Mouse (Mus musculus) hindbrain, embryonic 14.5 days (tissue): Measurements from ENCODE around the gene Stard3. TPM values are rescaled to one million over a fixed set of nuclear protein-coding genes. Genes with fewer than 3 reads are reported as not detected.

Experiments
- ATAC-seq: fragments of 200-750 bp; cut with Nextera tagmentation; 2 replicates; pipeline ENCODE4 v1.8.0; 2017; ENCODE audit warnings: moderate number of reproducible peaks, mild to moderate bottlenecking, moderate TSS enrichment, moderate library complexity; ENCODE audit not compliant: low FRiP score
- DNase-seq: peaks from one replicate; pipeline ENCODE4 v3.0.0-alpha.2; 2015; ENCODE audit warnings: low spot score
- H3K27ac ChIP-seq: fragments of 300-500 bp; sonication (generic); 2 replicates; pipeline ENCODE4 v1.5.1; 2014; ENCODE audit warnings: mild to moderate bottlenecking, moderate library complexity
- H3K27me3 ChIP-seq: fragments of 300-500 bp; sonication (generic); 2 replicates; pipeline ENCODE4 v1.6.1; 2014; ENCODE audit warnings: mild to moderate bottlenecking, low read length, mixed read lengths; ENCODE audit not compliant: control insufficient read depth, insufficient read depth
- H3K36me3 ChIP-seq: fragments of 300-500 bp; sonication (generic); replicated peaks from 2 replicates; pipeline ENCODE4 v1.6.1; 2014; ENCODE audit not compliant: control insufficient read depth, insufficient read depth
- H3K4me1 ChIP-seq: fragments of 300-500 bp; sonication (generic); replicated peaks from 2 replicates; pipeline ENCODE4 v1.6.1; 2014; ENCODE audit warnings: antibody characterized with exemption, low read length, mixed read lengths; ENCODE audit not compliant: control insufficient read depth, insufficient read depth
- H3K4me2 ChIP-seq: fragments of 300-500 bp; sonication (generic); replicated peaks from 2 replicates; pipeline ENCODE4 v1.6.1; 2014; ENCODE audit warnings: mild to moderate bottlenecking, moderate library complexity
- H3K4me3 ChIP-seq: fragments of 300-500 bp; sonication (generic); replicated peaks from 2 replicates; pipeline ENCODE4 v1.5.1; 2014; ENCODE audit warnings: mild to moderate bottlenecking, low read length
- H3K9ac ChIP-seq: fragments of 300-500 bp; sonication (generic); 2 replicates; pipeline ENCODE4 v1.6.1; 2014
- H3K9me3 ChIP-seq: fragments of 300-500 bp; sonication (generic); 2 replicates; pipeline ENCODE4 v1.6.1; 2016; ENCODE audit warnings: low read length; ENCODE audit not compliant: control insufficient read depth
- WGBS: fragments of 180-500 bp; shearing (Covaris S2); extraction: QIAGEN DNeasy Blood & Tissue Kit; methylation state at CpG from one replicate; pipeline ENCODE4 v1.1.7; 2014; 5-methylcytosine and 5-hydroxymethylcytosine counted together
- polyA plus RNA-seq: library from polyadenylated mRNA; unstranded; fragments of >200 nt; fragmentation: Nextera tagmentation; extraction: Ambion mirVana; gene quantifications from 2 replicates; pipeline ENCODE4 v1.2.1, GENCODE M21; 2014

Gene Stard3
- polyA plus RNA-seq, 1 experiment from 2014 or later: 33.9 TPM

DNA sequence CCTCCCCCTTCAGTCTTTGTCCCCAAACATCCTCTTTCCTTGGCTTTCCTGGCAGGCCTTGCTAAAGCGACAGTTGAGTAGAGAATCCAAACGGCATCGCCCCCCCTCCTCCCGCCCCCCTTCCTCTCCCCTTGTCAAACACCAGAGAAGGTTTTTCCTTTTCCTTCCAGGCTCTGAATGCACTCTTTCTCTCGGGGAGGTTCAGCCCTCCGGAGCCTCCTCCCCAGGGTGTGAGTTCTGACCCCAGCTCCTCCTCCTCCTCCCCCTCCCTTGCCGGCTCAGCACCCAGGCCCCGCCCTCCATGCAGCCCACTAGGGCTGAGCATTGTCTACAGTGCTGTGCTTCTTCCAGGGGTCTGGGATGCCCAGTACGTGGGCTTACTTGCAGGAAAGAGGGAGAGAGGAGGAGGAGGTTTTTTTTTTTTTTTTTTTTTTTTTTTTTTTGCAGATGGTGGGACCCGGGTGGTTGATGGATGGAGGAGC, 51.2 kb downstream of the Stard3 start:
- Histone ChIP-seq H3K4me1 (peaks cover 14% of the 10 kb centered on the region; the same call in 1 of the 2 replicates), H3K36me3 (no peaks in the 10 kb centered on the region), H3K9me3 (no peaks in the 10 kb centered on the region), H3K9ac (0 out of 2 replicates have a peak overlapping the region, but pooled peaks have one; percentile 8), H3K27ac (no peak overlapping the region), H3K27me3 (peaks cover 25% of the 10 kb centered on the region), H3K4me2 (peak overlapping the region; percentile 17), H3K4me3 (no peak overlapping the region)
- peak; percentile 76; the same call in 1 of the 2 replicates for ATAC-seq
- WGBS: 2% methylated on average over 10 of the region's 10 CpGs
- no peak for DNase-seq

- Histone ChIP-seq H3K27ac (peak within 1 kb of the TSS; percentile 79), H3K27me3 (peaks cover 25% of the 10 kb centered on the region), H3K36me3 (no peaks in the 10 kb centered on the region), H3K9ac (peak within 1 kb of the TSS; percentile 69), H3K4me1 (peaks cover 14% of the 10 kb centered on the region; the same call in 1 of the 2 replicates), H3K9me3 (no peaks in the 10 kb centered on the region), H3K4me2 (peak within 1 kb of the TSS; percentile 88), H3K4me3 (peak within 1 kb of the TSS; percentile 48)
- DNase-seq (peak; percentile 50), ATAC-seq (peak; percentile 76; the same call in 1 of the 2 replicates)
- WGBS: under 1% methylated on average over 24 of the region's 49 CpGs
Measured at GRCm38 (mm10) chr11:98412273-98412796, 54.2 kb downstream of the Stard3 start, which contains the start of gene Erbb2. Erbb2 (plus strand) TSS chr11:98412470.

DNA sequence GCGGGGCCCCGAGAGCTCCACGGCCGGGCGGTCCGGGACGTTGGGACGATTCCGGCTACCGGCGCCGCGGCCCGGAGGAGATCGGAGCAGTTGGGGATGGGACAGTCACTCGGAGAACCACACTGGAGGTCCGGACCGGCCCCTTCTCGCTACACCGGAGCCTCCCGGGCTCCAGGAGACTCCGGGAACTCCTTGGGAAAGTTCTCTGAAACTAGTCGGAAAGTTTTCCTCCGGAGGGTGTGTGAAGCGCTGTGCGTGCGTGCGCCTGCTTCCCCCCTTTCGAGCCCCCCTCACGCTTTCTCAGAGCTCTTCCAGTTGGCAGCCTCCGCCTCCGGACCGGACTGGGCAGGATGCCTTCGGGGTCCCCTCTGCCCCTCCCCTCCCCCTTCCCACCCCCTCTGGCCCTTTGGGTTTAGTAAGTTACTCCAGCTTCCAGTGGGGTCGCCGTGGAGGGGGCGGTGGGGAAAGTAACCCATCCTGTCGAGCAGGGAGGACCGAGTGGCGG, 54.7 kb downstream of the Stard3 start:
- WGBS: under 1% methylated on average over 40 of the region's 40 CpGs
- DNase-seq (peak; percentile 39), ATAC-seq (peak; percentile 31; the same call in 1 of the 2 replicates)
- peak overlapping the region; percentile 88 for H3K4me2 ChIP-seq
- peaks cover 25% of the 10 kb centered on the region for H3K27me3 ChIP-seq
- H3K4me1 ChIP-seq: peaks cover 14% of the 10 kb centered on the region; the same call in 1 of the 2 replicates
- H3K27ac ChIP-seq: peak overlapping the region; percentile 79
- peak overlapping the region; percentile 48 for H3K4me3 ChIP-seq
- no peaks in the 10 kb centered on the region for H3K9me3 ChIP-seq
- H3K9ac ChIP-seq: peak overlapping the region; percentile 69
- H3K36me3 ChIP-seq: no peaks in the 10 kb centered on the region

DNA sequence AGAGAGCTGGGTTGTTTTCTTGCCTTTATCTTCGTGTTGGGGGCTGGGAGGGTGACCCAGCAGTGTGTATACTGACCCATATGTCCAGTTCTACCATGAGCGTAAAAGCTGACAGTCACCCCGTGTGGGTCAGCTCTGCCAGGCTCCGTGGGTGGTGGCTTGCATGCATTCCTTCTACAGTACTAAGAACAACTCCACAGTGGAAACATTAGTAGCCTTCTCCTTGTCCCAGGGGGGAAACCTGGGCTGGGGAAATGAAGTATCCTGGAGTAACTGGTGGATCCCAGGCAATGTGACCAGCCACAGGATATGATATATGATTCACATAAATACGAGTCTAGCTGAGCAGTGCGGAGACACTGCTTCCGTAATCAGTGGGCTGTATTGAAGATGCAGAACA, 55.6 kb downstream of the Stard3 start:
- 21% methylated on average over 7 of the region's 7 CpGs for WGBS
- Histone ChIP-seq H3K27me3 (peaks cover 25% of the 10 kb centered on the region), H3K9me3 (no peaks in the 10 kb centered on the region), H3K36me3 (no peaks in the 10 kb centered on the region), H3K9ac (no peak overlapping the region), H3K4me1 (peaks cover 14% of the 10 kb centered on the region; the same call in 1 of the 2 replicates), H3K27ac (0 out of 2 replicates have a peak overlapping the region, but pooled peaks have one; percentile 14), H3K4me2 (peak overlapping the region; percentile 88), H3K4me3 (peak overlapping the region; percentile 48)
- ATAC-seq: no peak
- no peak for DNase-seq

DNA sequence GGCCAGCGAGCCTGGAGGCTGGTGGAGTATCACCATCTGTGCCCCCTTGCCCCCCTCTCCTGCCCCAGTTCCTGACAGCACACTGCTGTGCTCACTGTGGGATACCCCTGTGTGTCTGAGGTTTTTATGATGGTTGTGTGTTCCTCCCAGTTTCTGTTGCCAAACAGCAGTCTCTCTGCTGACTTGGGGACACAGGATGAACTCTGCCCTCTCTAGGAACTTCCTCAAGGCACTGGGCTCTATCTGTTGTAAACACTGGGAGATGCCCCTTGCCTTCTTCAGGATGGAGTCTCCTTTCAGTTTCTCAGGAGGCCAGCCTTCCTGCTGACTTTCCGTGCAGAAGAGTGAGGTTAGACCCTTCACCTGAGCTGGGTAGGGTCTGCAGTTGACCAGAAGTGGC, 56.0 kb downstream of the Stard3 start:
- no peak for ATAC-seq
- no peak for DNase-seq
- peaks cover 25% of the 10 kb centered on the region for H3K27me3 ChIP-seq
- no peak overlapping the region for H3K27ac ChIP-seq
- no peaks in the 10 kb centered on the region for H3K36me3 ChIP-seq
- no peaks in the 10 kb centered on the region for H3K9me3 ChIP-seq
- H3K4me1 ChIP-seq: peaks cover 14% of the 10 kb centered on the region; the same call in 1 of the 2 replicates
- no peak overlapping the region for H3K4me3 ChIP-seq
- H3K4me2 ChIP-seq: peak overlapping the region; percentile 88
- WGBS: 22% methylated on average over 2 of the region's 2 CpGs
- H3K9ac ChIP-seq: no peak overlapping the region

GRCm38 (mm10) chr11:98417074-98417473, 58.9 kb downstream of the Stard3 start:
- DNase-seq (no peak), ATAC-seq (no peak)
- Histone ChIP-seq H3K36me3 (no peaks in the 10 kb centered on the region), H3K9me3 (no peaks in the 10 kb centered on the region), H3K9ac (no peak overlapping the region), H3K4me3 (no peak overlapping the region), H3K27ac (no peak overlapping the region), H3K4me1 (peaks cover 14% of the 10 kb centered on the region; the same call in 1 of the 2 replicates), H3K4me2 (no peak overlapping the region), H3K27me3 (peaks cover 9% of the 10 kb centered on the region; the same call in 1 of the 2 replicates)
- WGBS: 89% methylated on average over 1 of the region's 1 CpGs

DNA sequence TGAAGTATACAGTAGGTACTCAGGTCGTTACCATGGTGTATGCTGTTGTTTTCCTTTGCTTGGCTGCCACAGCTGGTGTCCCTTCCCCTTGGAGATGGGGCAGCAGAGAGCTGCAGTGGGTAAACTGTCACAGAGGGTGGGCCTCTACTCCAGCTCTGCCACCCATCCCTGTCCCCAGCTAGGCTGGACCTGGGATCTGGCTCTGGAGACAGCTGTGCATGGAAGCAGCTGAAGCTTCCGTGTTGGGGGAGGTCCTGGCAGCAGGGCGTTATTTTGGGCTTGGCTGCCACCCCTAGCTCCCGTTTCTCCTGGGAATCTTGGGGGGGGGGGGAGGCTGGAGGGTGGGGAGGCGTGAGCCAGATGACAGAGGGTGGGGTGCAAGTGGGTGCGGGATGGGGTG, 60.1 kb downstream of the Stard3 start:
- no peaks in the 10 kb centered on the region for H3K36me3 ChIP-seq
- no peak overlapping the region for H3K27ac ChIP-seq
- no peak overlapping the region for H3K9ac ChIP-seq
- DNase-seq: no peak
- H3K4me2 ChIP-seq: no peak overlapping the region
- 63% methylated on average over 6 of the region's 6 CpGs for WGBS
- H3K27me3 ChIP-seq: 0 out of 2 replicates have a peak, but pooled peaks cover under 1% of the 10 kb centered on the region
- no peak overlapping the region for H3K4me3 ChIP-seq
- peaks cover 3% of the 10 kb centered on the region; the same call in 1 of the 2 replicates for H3K4me1 ChIP-seq
- H3K9me3 ChIP-seq: no peaks in the 10 kb centered on the region
- ATAC-seq: no peak

DNA sequence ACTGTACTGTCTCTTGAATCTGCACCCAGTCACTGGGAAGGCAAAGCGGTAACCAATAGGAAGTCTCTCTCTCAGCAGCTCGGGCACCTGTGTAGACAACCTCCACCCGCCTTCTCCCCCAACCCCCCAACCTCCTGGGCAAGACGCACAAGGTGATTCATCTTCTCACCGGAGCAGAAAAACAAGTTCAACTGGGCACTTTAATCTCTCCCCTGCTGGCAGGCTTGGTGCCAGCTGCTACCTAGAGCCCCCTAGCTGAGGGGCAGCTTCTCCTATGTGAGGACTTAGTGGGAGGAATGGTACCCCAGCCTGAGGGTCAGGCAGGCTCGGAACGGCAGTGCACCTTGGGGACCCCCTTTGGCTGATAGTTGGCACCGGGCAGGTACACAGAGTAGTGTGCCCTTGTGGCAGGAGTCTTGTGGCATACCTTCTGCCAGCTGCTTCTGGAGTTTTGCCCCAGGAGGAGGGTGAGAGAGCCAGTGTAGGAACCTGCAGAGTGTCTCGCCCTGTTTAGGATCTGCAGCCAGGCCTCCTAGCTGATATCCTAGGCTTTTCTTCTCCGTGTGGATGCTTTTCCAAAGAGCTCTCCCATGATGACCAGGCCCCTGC, 60.9 kb downstream of the Stard3 start:
- Histone ChIP-seq H3K4me2 (no peak overlapping the region), H3K4me1 (no peaks in the 10 kb centered on the region), H3K27me3 (no peaks in the 10 kb centered on the region), H3K4me3 (no peak overlapping the region), H3K9me3 (no peaks in the 10 kb centered on the region), H3K36me3 (no peaks in the 10 kb centered on the region), H3K27ac (no peak overlapping the region), H3K9ac (no peak overlapping the region)
- DNase-seq (no peak), ATAC-seq (no peak)
- 88% methylated on average over 10 of the region's 10 CpGs for WGBS

GRCm38 (mm10) chr11:98426592-98426991, 68.4 kb downstream of the Stard3 start:
- Histone ChIP-seq H3K27me3 (no peaks in the 10 kb centered on the region), H3K9ac (no peak overlapping the region), H3K4me3 (no peak overlapping the region), H3K9me3 (no peaks in the 10 kb centered on the region), H3K4me1 (no peaks in the 10 kb centered on the region), H3K36me3 (no peaks in the 10 kb centered on the region), H3K4me2 (no peak overlapping the region), H3K27ac (no peak overlapping the region)
- ATAC-seq (no peak), DNase-seq (no peak)
- WGBS: 90% methylated on average over 7 of the region's 7 CpGs
